Mouse (Mus musculus) T-helper 17 cell (primary cell): ENCODE measurements at regions not wholly inside any gene's neighbourhood (a gene's known extent, or its start where the extent isn't known, plus 50 kb on each side); places are given as distances from the start of the nearest gene placed in this dataset.
"Not testable (repeated sequence)": the region's sequence is repeated elsewhere in the genome, so short reads cannot be mapped to it uniquely, and the experiment has no call there.

Experiments used
- in situ Hi-C, 2 experiments: fragments of 300-600 bp; cut with MboI, MseI; formaldehyde crosslinking; loops; 1 replicate in 1 of 2; 2 replicates in 1 of 2; pipeline ENCODE4 v1.15.1; 2025; ENCODE audit warnings: high pct_unique_total_duplicates in 2 of 2

DNA sequence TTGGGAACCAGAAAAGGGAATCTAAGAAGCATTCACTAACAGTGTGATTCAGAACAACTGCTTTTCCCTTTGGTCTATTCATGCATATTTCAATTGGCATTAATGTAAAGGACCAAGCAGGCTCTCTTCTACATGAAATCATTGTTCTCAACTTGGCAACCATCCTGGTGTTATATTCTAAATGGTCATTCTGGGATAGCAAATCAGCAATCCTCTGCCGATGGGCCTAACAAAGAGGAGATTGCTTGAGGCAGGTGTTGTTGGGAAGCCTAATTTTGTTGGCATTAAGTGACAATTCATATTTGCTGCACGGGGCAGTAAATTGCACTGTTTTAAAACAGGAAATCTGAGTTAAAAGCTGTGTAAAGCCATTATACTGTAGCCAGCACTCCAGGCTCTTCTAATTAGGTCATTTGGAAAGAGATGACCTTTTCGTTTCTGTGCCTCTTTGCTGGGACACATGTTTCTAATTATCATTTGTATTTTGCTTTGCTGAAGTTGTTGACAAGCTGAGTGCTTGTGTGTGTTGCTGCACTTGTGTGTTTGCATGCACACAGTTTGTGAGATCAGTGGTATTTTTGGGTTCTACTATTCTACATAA, 275.4 kb downstream of the Cetn3 start:
- in situ Hi-C loops, result no loop called here

DNA sequence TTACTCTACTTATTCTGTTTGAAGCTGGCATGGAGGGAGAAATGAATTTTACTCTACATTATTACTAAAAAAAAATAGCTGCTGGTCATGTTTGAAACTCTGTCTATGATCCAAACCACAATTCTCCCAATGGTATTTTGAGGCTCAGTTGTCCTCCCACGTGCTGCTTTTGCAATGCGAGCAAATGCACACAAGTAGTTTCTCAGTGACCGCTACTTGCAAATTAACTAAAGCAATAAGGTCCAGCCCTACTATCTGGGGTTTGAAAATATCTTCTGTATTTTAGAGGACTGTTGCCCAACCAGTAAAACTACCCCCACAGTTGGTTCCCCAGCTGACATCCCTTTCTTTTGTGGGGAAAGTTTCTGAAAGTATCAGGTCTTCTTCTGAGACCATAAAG, 276.0 kb downstream of the Cetn3 start:
- in situ Hi-C loops, result no loop called here

- in situ Hi-C loops, result no loop called here
Measured at GRCm38 (mm10) chr13:82059498-82059897, 276.6 kb downstream of the Cetn3 start.

DNA sequence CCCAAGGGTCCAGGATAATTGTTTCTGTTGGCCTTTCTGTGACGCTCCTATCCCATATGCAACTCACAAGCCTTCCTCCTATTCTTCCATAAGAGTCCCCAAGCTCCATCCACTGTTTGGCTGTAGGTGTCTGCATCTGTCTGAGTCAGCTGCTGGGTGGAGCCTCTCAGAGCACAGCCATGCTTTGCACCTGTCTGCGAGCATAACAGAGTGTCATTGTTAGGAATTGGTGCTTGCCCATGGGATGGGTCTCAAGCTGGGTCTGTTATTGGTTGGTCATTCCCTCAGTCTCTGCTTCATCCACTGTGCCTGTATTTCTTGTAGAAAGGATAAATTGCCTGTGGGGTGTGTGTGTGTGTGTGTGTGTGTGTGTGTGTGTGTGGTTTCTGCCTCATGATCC, 281.0 kb downstream of the Cetn3 start:
- in situ Hi-C loops, result not testable (repeated sequence)

GRCm38 (mm10) chr13:82066174-82066573, 283.3 kb downstream of the Cetn3 start:
- in situ Hi-C loops, result no loop called here

DNA sequence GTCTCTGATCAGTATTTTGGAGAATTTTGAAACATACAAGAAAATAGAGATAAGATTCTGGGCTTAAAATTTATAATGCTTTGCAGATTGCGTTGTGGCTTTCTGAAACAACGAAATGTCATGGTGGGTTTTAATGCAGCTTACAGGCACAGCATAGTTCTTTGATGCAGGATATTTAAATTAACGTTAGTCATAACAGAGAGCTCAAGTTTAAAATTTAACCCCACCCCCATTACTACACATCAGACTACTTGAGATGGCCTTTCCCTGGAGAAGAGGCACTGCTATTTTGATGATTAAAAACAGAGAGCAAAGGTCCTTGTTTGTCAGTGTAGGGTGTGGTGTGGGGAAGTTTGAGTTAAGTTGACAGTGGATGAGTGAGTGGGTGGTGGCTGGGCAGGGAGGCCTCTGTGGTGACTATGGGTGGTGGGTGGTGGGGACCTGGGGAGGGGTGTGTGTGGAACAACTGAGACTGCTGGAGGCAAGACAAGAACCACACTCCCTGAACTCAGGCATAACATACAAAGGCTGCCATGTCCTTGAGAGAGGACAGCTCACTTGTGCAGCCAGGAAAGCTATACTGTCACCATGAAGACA, 283.9 kb downstream of the Cetn3 start:
- in situ Hi-C loops, result no loop called here

DNA sequence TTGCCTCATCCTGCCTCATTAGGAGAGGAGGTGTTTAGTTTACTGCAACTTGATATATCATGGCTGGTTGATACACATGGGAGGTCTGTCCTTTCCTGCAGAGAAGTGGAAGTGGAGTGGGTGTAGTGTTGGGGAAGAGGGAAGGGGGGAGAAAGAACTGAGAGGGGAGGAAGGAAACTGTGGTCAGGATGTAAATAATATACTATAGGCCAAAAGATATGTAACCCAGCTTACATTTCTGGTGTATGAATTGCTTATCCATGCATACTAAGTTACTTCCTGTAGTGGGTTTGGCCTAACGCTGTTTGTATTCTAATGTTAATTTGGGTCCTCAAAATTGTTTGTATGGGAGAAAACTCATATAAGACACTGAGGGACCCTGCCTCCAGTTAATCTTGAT, 289.6 kb downstream of the Cetn3 start:
- in situ Hi-C loops, result no loop called here

GRCm38 (mm10) chr13:82073343-82073742, 290.5 kb downstream of the Cetn3 start:
- in situ Hi-C loops, result no loop called here

GRCm38 (mm10) chr13:82081375-82081774, 298.5 kb downstream of the Cetn3 start:
- in situ Hi-C loops, result no loop called here

- in situ Hi-C loops, result loop anchor here in 1 of 2 experiments (5.0 kb wide), 1 partner anchor 1370 kb away; no protein-coding TSS in a partner anchor
Measured at GRCm38 (mm10) chr13:82087635-82088034, 304.8 kb downstream of the Cetn3 start.

GRCm38 (mm10) chr13:82092186-82092585, 309.3 kb downstream of the Cetn3 start:
- in situ Hi-C loops, result no loop called here

DNA sequence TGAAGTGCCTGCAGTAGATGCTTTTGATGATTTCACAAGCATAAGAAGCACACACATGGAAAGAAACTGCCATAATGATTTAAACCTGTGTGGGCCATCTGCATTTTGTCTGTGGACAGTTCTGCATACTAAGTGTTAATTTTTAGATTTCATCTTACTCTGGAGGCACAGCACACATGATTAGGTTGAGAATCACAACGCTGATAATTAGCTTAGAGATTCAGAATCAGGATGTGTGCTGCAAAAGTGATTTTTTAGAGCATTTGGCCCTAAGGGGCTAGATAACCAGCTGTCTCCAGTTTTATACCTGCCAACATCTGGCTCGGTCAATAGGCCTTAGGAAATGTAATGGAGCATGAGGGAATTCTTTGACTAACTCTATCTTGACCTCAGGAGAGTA, 323.2 kb downstream of the Cetn3 start:
- in situ Hi-C loops, result no loop called here

- in situ Hi-C loops, result no loop called here
Measured at GRCm38 (mm10) chr13:82129777-82130735, 347.2 kb downstream of the Cetn3 start.
